Mouse (Mus musculus) midbrain, embryonic 13.5 days (tissue): ENCODE data around the gene Grin2d. TPM values are rescaled to one million over a fixed set of nuclear protein-coding genes. Genes with fewer than 3 reads are reported as not detected.
"Not testable (repeated sequence)": the region's sequence is repeated elsewhere in the genome, so short reads cannot be mapped to it uniquely, and the experiment has no call there.

ENCODE experiments used
- ATAC-seq: fragments of 200-750 bp; cut with Nextera tagmentation; 2 replicates; pipeline ENCODE4 v1.8.0; 2017; ENCODE audit warnings: mild to moderate bottlenecking, moderate TSS enrichment, moderate library complexity
- H3K27ac ChIP-seq: fragments of 300-500 bp; sonication (generic); 2 replicates; pipeline ENCODE4 v1.5.1; 2015; ENCODE audit warnings: inconsistent platforms, mild to moderate bottlenecking, moderate library complexity
- H3K27me3 ChIP-seq: fragments of 300-500 bp; sonication (generic); 2 replicates; pipeline ENCODE4 v1.6.1; 2015; ENCODE audit warnings: mild to moderate bottlenecking, inconsistent platforms
- H3K36me3 ChIP-seq: fragments of 300-500 bp; sonication (generic); 2 replicates; pipeline ENCODE4 v1.6.1; 2015; ENCODE audit warnings: mild to moderate bottlenecking, inconsistent platforms
- H3K4me1 ChIP-seq: fragments of 300-500 bp; sonication (generic); replicated peaks from 2 replicates; pipeline ENCODE4 v1.6.1; 2015; ENCODE audit warnings: inconsistent platforms
- H3K4me2 ChIP-seq: fragments of 300-500 bp; sonication (generic); replicated peaks from 2 replicates; pipeline ENCODE4 v1.6.1; 2015; ENCODE audit warnings: moderate library complexity, mild to moderate bottlenecking, inconsistent platforms
- H3K4me3 ChIP-seq: fragments of 300-500 bp; sonication (generic); replicated peaks from 2 replicates; pipeline ENCODE4 v1.5.1; 2015; ENCODE audit warnings: mild to moderate bottlenecking, inconsistent platforms
- H3K9ac ChIP-seq: fragments of 300-500 bp; sonication (generic); replicated peaks from 2 replicates; pipeline ENCODE4 v1.6.1; 2015; ENCODE audit warnings: mild to moderate bottlenecking, inconsistent platforms
- H3K9me3 ChIP-seq: fragments of 300-500 bp; sonication (generic); 2 replicates; pipeline ENCODE4 v1.6.1; 2016; ENCODE audit warnings: mild to moderate bottlenecking, inconsistent platforms
- WGBS: fragments of 180-500 bp; shearing (Covaris S2); methylation state at CpG from one replicate; pipeline ENCODE4 v1.1.7; 2015; 5-methylcytosine and 5-hydroxymethylcytosine counted together
- polyA plus RNA-seq: library from polyadenylated mRNA; unstranded; fragments of >200 nt; fragmentation: Nextera tagmentation; extraction: Ambion mirVana; gene quantifications from 2 replicates; pipeline ENCODE4 v1.2.1, GENCODE M21; 2015

Gene Grin2d
- polyA plus RNA-seq, 1 experiment from 2014 or later, result 1.3 TPM

DNA sequence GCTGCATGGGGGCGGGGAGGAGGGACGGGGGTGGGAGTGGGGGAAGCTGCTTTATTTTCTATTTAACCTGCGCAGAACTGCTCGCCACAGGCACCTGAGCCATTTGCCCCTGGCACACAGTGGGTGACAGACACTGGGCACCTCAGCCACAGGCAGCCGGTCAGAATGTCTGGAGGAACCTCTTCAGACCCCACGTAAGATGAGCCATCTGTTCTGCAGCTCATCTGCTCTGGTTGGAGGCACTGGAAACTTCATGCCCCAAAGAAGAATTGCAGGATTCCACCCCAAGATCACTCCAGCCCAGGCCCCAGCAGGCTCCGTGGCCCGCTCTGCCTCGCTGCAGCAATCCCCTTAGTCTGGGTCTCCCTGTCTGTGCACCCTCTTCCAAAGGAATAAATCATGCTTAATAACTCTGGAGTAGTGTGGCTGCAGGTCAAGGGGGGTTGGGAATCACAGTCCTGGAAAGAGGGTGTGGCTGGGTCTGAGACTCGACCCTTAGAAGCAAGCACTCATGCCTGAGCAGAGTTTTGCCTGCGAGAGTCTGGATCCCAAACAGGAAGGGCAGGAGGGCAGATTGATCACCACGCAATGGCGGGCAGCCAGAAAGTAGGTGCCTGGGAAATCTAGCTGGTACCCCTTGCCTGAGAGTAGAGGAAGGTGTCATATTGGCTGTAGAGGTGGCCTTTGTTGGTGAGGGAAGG is 39.0 kb upstream of the Grin2d start:
- peak overlapping the region; percentile 63 for H3K9ac ChIP-seq
- 0 out of 2 replicates have a peak overlapping the region, but pooled peaks have one; percentile 10 for H3K4me3 ChIP-seq
- WGBS, result 39% methylated on average over 13 of the region's 13 CpGs
- H3K27ac ChIP-seq, result peak overlapping the region; percentile 76
- peaks cover 13% of the 10 kb centered on the region; the same call in 1 of the 2 replicates for H3K27me3 ChIP-seq
- peak; percentile 18; the same call in 1 of the 2 replicates for ATAC-seq
- 0 out of 2 replicates have a peak, but pooled peaks cover 4% of the 10 kb centered on the region for H3K36me3 ChIP-seq
- peak overlapping the region; percentile 55 for H3K4me2 ChIP-seq
- H3K4me1 ChIP-seq, result peaks cover 22% of the 10 kb centered on the region
- H3K9me3 ChIP-seq, result no peaks in the 10 kb centered on the region

DNA sequence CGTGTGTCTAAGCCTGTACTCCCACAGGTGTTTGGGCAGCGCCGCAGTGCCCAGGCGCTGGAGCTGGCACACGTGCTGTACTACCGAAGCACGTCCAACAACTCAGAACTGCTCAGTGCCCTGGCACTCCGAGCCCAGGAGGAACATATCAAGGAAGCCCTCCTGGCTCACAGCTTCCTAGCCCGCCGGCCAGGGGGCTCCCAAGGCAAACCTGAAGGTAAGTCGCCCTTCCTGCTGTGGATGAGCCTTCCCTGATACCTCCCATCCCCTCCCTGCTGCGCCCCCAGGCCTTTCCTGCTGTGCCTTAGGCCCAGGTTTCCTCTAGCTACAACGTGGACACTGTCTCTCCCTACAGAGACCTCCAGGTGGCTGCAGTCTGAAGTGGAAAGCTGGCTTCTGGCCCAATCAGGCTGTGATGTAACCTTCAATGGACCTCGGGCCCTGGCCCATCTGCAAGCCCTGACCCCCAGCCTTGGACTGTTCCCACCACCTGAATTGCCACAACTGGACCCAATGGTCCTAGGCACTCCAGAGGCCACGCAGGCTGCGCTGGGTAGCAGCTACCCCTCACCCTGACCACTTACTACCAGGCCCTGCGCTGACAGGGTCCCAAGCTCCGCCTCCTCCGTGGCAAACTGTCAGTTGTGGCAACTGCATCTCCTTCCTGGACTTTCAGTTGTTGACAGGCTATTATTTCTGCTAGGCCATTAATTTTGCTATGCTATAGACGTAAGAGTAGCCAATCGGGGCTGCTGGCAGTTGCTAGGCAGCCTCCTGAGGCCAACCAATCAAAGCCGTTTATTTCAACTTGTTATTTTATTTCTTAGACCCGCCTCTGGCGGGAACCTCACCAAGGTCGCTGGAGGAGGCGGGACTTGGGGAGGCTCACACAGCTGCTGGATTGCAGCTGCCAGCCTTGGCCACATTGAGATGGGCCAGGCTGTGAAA is 38.2 kb upstream of the Grin2d start:
- peaks cover 22% of the 10 kb centered on the region for H3K4me1 ChIP-seq
- H3K36me3 ChIP-seq, result peaks cover 4% of the 10 kb centered on the region; the same call in 1 of the 2 replicates
- no peaks in the 10 kb centered on the region for H3K9me3 ChIP-seq
- ATAC-seq, result peak; percentile 89
- H3K4me2 ChIP-seq, result peak overlapping the region; percentile 55
- WGBS, result 35% methylated on average over 26 of the region's 26 CpGs
- H3K27me3 ChIP-seq, result peaks cover 13% of the 10 kb centered on the region; the same call in 1 of the 2 replicates
- H3K4me3 ChIP-seq, result peak overlapping the region; percentile 27
- H3K27ac ChIP-seq, result peak overlapping the region; percentile 76
- H3K9ac ChIP-seq, result peak overlapping the region; percentile 63

DNA sequence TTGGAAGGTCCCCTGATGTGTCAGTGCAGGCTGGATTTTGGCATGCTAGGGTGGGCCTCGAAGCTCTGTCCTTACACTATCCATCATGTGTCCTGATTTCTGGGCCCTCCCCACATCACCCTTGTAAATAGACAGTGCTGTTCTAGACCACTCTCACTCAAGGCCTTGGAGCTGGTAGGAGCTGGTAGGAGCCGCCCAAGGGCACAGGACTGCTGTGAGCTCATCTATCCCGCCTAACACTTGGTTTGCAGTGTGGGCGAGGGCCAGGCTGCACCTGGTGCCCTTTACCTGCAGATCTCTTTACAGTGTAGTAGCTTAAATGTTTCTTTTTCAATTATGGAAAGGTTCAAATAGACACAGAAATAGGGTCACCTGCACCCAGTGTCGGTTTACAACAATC is 36.8 kb upstream of the Grin2d start:
- peaks cover 22% of the 10 kb centered on the region for H3K4me1 ChIP-seq
- no peaks in the 10 kb centered on the region for H3K9me3 ChIP-seq
- no peak overlapping the region for H3K4me2 ChIP-seq
- peaks cover 16% of the 10 kb centered on the region for H3K36me3 ChIP-seq
- H3K4me3 ChIP-seq, result no peak overlapping the region
- no peak overlapping the region for H3K9ac ChIP-seq
- 90% methylated on average over 5 of the region's 5 CpGs for WGBS
- H3K27me3 ChIP-seq, result peaks cover 4% of the 10 kb centered on the region; the same call in 1 of the 2 replicates
- no peak for ATAC-seq
- no peak overlapping the region for H3K27ac ChIP-seq

DNA sequence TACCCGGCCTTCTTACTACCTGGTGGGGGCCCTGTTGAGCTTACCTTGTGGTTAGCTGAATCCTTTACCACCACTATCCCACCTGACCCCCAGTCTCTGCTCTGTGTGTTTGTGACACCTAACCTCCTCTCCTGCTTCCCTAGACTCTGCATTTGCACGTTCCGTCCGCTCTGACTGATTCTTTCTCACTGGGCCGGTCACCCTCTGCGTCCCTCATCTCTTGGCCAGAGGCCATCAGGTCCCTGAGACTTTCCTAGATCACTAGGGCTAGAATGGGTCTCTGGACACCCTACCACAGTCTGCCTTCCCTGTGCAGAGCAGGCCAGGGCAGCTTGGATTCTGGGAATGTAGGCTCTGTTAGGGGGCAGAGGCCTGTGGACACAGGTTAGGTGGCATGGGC is 35.9 kb upstream of the Grin2d start:
- ATAC-seq, result no peak
- Histone ChIP-seq H3K9me3 (no peaks in the 10 kb centered on the region), H3K4me2 (no peak overlapping the region), H3K36me3 (peaks cover 26% of the 10 kb centered on the region), H3K27me3 (no peaks in the 10 kb centered on the region), H3K4me1 (peaks cover 22% of the 10 kb centered on the region), H3K4me3 (no peak overlapping the region), H3K27ac (no peak overlapping the region), H3K9ac (no peak overlapping the region)
- WGBS, result 90% methylated on average over 6 of the region's 6 CpGs

DNA sequence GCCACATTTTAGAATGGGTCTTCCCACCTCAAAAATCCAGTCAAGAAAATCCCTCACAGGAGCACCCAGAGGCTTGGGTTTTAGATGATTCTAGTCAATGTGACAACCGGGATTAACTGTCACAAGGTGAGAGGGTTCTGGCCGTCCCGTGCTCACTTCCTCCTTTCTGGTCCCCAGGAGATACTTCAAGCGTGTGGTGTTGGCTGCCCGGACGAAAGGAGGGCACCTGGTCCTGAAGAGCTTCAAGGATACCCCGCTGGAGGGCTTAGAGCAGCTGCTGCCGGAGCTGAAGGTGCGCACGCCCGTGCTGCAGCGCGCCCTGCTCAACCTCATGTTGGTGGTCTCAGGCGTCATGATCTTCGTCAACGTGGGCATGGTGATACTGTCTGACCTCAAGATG is 31.0 kb upstream of the Grin2d start:
- H3K4me2 ChIP-seq, result no peak overlapping the region
- no peak for ATAC-seq
- H3K4me3 ChIP-seq, result no peak overlapping the region
- H3K27me3 ChIP-seq, result no peaks in the 10 kb centered on the region
- no peaks in the 10 kb centered on the region for H3K9me3 ChIP-seq
- no peaks in the 10 kb centered on the region for H3K4me1 ChIP-seq
- H3K27ac ChIP-seq, result no peak overlapping the region
- no peak overlapping the region for H3K9ac ChIP-seq
- H3K36me3 ChIP-seq, result peaks cover 35% of the 10 kb centered on the region
- 93% methylated on average over 16 of the region's 16 CpGs for WGBS

DNA sequence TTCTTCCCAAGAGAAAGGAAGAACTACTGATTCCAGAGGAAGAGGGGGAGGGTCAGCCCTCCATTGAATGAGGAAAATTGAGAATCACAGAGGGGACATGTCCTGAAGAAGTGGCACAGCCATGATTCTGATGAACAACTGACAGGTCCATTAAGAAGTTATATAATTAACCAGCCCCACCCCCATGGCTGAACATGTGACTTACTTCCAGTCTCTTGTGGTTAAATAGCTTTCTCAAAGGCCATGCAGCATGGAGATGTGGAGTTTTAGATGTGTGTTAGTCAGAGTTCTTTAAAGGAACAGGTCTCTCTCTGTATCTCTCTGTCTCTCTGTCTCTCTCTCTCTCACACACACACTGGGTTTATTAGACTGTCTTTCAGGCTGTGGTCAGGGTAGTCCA is 30.2 kb upstream of the Grin2d start:
- Histone ChIP-seq H3K36me3 (peaks cover 30% of the 10 kb centered on the region), H3K4me1 (no peaks in the 10 kb centered on the region), H3K4me3 (no peak overlapping the region), H3K27ac (no peak overlapping the region), H3K27me3 (no peaks in the 10 kb centered on the region), H3K4me2 (no peak overlapping the region), H3K9ac (no peak overlapping the region), H3K9me3 (no peaks in the 10 kb centered on the region)
- ATAC-seq, result no peak

DNA sequence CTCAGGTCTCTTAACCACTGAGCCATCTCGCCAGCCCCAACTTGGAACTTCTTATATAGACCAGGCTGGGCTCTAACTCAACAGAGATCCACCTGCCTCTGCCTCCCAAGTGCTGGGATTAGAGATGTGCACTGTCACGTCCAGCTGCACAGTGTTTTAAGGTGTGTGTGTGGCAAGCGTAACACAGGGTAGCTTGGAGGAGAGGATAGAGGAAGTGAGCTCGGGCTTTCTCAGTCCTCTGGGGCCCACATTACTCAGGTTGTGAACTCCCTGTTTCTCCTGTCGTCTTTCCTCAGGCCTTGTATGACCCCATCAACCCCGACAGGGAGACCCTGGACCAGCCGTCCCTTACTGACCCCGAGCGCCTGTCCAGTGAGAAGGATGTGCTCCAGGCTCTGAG is 28.4 kb upstream of the Grin2d start:
- Histone ChIP-seq H3K27ac (no peak overlapping the region), H3K9ac (no peak overlapping the region), H3K4me2 (no peak overlapping the region), H3K4me3 (no peak overlapping the region), H3K4me1 (no peaks in the 10 kb centered on the region), H3K27me3 (no peaks in the 10 kb centered on the region), H3K36me3 (peaks cover 30% of the 10 kb centered on the region), H3K9me3 (no peaks in the 10 kb centered on the region)
- WGBS, result 92% methylated on average over 9 of the region's 9 CpGs
- no peak for ATAC-seq

DNA sequence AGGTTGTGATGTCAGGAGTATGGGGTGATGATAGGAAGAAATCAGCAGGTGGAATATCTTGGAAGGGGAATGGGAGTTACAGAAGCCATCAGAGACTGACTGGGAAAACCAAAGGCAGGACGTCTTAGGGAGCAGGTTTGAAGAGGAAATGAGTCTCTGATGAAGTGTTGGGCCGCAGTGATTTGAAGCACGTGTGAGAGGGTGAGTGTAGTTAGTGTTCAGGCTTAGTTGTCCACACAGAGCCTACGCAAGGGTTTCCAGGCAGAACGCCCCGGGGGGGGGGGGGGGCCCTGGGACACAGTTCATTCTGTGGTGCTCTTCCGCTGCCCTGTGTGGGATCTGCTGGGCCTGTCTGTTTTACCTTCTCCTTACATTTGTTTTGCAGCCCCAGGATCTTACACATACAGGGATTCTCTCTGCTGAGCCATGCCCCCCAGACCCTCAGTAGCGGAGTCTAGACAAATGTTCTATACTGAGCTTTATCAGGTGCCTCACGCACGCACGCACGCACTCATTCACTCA is 24.4 kb upstream of the Grin2d start:
- ATAC-seq, result no peak
- WGBS, result 86% methylated on average over 12 of the region's 12 CpGs
- Histone ChIP-seq H3K9me3 (no peaks in the 10 kb centered on the region), H3K9ac (no peak overlapping the region), H3K4me2 (no peak overlapping the region), H3K4me3 (no peak overlapping the region), H3K27ac (no peak overlapping the region), H3K36me3 (no peaks in the 10 kb centered on the region), H3K27me3 (no peaks in the 10 kb centered on the region), H3K4me1 (peaks cover 7% of the 10 kb centered on the region)

DNA sequence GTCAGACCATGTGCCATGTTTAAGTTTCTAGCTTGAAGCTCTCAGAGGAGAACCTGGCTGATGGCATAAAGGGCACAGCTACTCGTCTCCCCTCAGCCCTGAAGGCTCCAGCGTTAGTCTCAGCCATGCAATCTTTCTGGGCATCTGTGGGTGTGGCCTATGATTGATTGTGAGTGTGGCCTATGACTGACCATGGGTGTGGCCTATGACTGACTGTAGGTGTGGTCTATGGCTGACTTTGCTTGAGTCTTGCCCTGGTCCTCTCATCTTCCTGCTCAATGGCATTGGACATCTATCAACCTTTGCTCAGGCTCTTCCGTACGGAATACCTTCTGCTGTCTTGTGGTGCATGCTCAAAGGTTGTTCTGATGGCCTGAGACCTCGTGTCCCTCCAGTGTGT is 23.4 kb upstream of the Grin2d start:
- Histone ChIP-seq H3K9ac (no peak overlapping the region), H3K27ac (no peak overlapping the region), H3K36me3 (no peaks in the 10 kb centered on the region), H3K4me2 (no peak overlapping the region), H3K9me3 (no peaks in the 10 kb centered on the region), H3K4me3 (no peak overlapping the region), H3K27me3 (no peaks in the 10 kb centered on the region), H3K4me1 (peaks cover 13% of the 10 kb centered on the region)
- 53% methylated on average over 5 of the region's 5 CpGs for WGBS
- no peak for ATAC-seq

DNA sequence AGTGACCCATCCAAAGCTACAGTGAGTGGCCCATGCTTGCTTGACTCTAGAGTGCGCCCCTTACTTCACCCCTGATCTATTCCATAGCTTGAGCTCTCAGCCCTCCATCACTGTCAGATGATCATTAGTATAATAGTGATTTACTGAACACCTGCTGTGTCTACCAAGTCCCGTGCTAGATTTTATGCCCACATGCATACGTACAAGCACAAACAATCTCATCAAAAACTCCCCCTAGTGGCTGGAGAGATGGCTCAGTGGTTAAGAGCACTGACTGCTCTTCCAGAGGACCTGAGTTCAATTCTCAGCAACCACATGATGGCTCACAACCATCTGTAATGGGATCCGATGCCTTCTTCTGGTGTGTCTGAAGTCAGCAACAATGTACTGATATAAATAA is 19.9 kb upstream of the Grin2d start:
- Histone ChIP-seq H3K4me2 (peak overlapping the region; percentile 93), H3K4me1 (peaks cover 16% of the 10 kb centered on the region)
- ATAC-seq, H3K9ac ChIP-seq, H3K9me3 ChIP-seq, H3K36me3 ChIP-seq, H3K27me3 ChIP-seq, H3K4me3 ChIP-seq, H3K27ac ChIP-seq: not testable (repeated sequence)
- WGBS, result 62% methylated on average over 4 of the region's 4 CpGs

DNA sequence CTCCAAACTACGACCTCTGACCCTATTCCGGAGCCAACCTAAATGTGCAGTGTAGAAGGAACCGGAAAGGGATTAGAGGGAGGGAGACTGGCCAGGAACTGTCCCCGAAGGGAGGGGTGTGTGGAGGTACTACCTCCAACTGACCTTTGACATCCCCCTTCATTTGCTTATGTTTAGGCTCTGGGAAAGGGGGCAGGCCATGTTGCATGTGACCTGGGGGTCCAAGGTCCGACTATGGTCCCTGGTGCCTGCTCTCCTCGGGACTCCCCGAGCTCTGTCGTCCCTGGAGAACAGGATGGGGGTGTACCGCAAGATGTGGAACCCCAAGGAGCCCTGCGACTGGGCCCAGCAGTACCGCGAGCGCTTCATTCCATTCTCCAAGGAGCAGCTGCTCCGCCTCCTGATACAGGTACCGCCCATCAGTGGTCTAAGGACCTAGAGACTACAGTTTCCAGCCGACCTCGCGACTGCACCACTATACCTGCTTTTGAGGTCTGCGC is 19.1 kb upstream of the Grin2d start:
- Histone ChIP-seq H3K4me1 (peaks cover 16% of the 10 kb centered on the region), H3K9ac (peak overlapping the region; percentile 65), H3K4me3 (peak overlapping the region; percentile 55), H3K36me3 (no peaks in the 10 kb centered on the region), H3K27ac (peak overlapping the region; percentile 70), H3K9me3 (no peaks in the 10 kb centered on the region), H3K27me3 (0 out of 2 replicates have a peak, but pooled peaks cover 2% of the 10 kb centered on the region), H3K4me2 (peak overlapping the region; percentile 93)
- 2% methylated on average over 19 of the region's 19 CpGs for WGBS
- ATAC-seq, result peak; percentile 55
